Mouse (Mus musculus): ENCODE measurements at regions not wholly inside any gene's neighbourhood (a gene's known extent, or its start where the extent isn't known, plus 50 kb on each side); places are given as distances from the start of the nearest gene placed in this dataset.

DNA sequence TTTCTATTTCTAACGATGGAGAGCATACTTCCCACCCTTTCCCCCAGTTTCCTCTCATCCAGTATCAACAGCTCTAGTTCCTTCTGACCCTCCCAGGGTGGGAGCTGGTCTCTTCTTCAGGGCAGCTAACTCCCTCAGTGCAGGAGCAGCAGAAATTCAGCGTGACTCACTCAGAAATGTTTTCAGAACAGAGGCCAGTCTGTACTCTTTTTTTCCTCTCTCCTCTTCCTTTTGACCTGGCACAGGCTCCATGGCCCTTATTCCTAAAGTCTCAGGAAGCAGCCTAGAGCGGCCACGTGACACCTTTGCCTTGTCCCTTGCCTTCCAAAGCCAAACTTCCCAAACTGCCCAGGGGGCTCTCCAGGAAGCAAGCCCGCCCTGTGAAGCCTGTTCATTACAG is 55.4 kb downstream of the Pja1 start:
- 0 out of 2 replicates have a peak, but pooled peaks cover 5% of the 10 kb centered on the region for H3K4me1 ChIP-seq (replicated peaks; ENCODE audit: control insufficient read depth, insufficient read depth, low read length)
- 31% methylated on average over 5 of the region's 5 CpGs for WGBS
- H3K27me3 ChIP-seq (ENCODE audit: control insufficient read depth, insufficient read depth, low read depth, low read length): peaks cover 6% of the 10 kb centered on the region
- ATAC-seq (ENCODE audit: low read depth): no peak
- no peak overlapping the region for H3K4me3 ChIP-seq (ENCODE audit: low read length)
- H3K9me3 ChIP-seq (ENCODE audit: control insufficient read depth, low read length): no peaks in the 10 kb centered on the region
- H3K27ac ChIP-seq (ENCODE audit: low read length): no peak overlapping the region
- H3K9ac ChIP-seq (ENCODE audit: low read length): no peak overlapping the region
- no peaks in the 10 kb centered on the region for H3K36me3 ChIP-seq (ENCODE audit: control insufficient read depth, insufficient read depth, low read length)
- H3K4me2 ChIP-seq (ENCODE audit: low read depth, low read length): no peak overlapping the region

DNA sequence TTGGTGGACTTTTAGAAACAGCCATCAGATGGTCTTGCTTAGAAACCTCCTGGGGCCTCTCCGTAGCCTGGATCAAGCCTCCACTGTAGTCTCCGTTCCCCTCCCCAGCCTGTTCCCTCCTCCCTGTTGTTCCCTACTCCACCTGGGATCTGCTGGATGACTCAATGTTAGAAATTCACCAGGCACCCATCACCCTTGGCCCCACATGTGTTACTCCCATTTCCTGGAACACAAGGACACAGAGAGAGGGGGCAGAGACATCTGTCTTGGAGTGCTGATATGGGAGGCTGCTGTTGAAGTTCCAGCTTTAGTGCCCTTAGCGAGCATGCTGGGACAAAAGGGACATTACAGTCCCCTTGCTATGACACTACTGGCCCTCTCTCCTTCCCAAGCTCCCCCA is 60.1 kb downstream of the Pja1 start:
- no peak overlapping the region for H3K27ac ChIP-seq (ENCODE audit: low read length)
- WGBS: 56% methylated on average over 3 of the region's 3 CpGs
- no peak overlapping the region for H3K4me3 ChIP-seq (ENCODE audit: low read length)
- no peak overlapping the region for H3K9ac ChIP-seq (ENCODE audit: low read length)
- H3K27me3 ChIP-seq (ENCODE audit: control insufficient read depth, insufficient read depth, low read depth, low read length): peaks cover 4% of the 10 kb centered on the region
- H3K4me1 ChIP-seq (replicated peaks; ENCODE audit: control insufficient read depth, insufficient read depth, low read length): 0 out of 2 replicates have a peak, but pooled peaks cover 3% of the 10 kb centered on the region
- no peak overlapping the region for H3K4me2 ChIP-seq (ENCODE audit: low read depth, low read length)
- ATAC-seq (ENCODE audit: low read depth): 0 out of 2 replicates have a peak, but pooled peaks have one; percentile 13
- H3K9me3 ChIP-seq (ENCODE audit: control insufficient read depth, low read length): no peaks in the 10 kb centered on the region
- H3K36me3 ChIP-seq (ENCODE audit: control insufficient read depth, insufficient read depth, low read length): no peaks in the 10 kb centered on the region

DNA sequence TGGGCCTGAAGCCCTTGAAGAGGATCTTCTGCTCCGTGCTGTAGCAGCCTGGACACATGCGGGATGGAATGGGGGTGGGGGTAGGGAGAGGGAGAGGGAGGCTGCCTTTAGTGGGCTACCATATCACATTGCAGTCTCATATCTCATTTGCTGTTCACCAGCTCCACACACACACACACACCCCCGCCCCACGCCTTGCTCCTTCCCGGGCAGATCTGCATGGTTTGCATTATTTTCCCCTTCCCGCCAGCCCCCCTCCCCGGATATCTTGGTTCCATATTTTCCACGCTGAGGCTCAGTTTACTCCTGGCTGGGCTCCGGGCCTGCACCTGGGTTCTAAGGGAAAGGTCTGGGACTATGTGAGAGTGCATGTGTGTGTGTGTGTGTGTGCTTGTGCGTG is 61.2 kb downstream of the Pja1 start:
- H3K4me1 ChIP-seq (replicated peaks; ENCODE audit: control insufficient read depth, insufficient read depth, low read length): no peaks in the 10 kb centered on the region
- no peak overlapping the region for H3K27ac ChIP-seq (ENCODE audit: low read length)
- WGBS: 52% methylated on average over 10 of the region's 10 CpGs
- H3K4me2 ChIP-seq (ENCODE audit: low read depth, low read length): no peak overlapping the region
- no peak overlapping the region for H3K9ac ChIP-seq (ENCODE audit: low read length)
- ATAC-seq (ENCODE audit: low read depth): peak; percentile 29; the same call in 1 of the 2 replicates
- no peak overlapping the region for H3K4me3 ChIP-seq (ENCODE audit: low read length)
- no peaks in the 10 kb centered on the region for H3K9me3 ChIP-seq (ENCODE audit: control insufficient read depth, low read length)
- no peaks in the 10 kb centered on the region for H3K36me3 ChIP-seq (ENCODE audit: control insufficient read depth, insufficient read depth, low read length)
- peaks cover 4% of the 10 kb centered on the region for H3K27me3 ChIP-seq (ENCODE audit: control insufficient read depth, insufficient read depth, low read depth, low read length)

DNA sequence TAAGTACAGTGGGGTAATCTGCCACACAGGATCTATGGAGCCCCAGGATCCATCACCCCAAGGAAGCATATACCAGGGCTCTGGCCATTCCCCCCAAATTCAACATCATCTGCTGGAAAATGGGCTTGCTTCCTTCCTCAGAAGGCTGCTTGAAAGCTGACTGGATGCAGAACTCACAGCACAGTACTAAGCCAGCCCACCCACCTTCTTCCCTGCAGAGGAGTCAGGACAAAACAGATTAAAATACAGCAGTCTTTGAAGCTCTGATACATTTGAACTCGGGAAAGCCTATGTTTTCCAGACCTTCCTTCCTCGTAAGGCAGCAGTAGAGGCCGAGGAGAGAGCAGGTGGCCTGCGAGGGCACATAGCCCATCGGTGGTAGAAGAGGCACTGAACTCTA is 61.7 kb downstream of the Pja1 start:
- Histone ChIP-seq H3K4me3 (ENCODE audit: low read length) (no peak overlapping the region), H3K4me1 (replicated peaks; ENCODE audit: control insufficient read depth, insufficient read depth, low read length) (no peaks in the 10 kb centered on the region), H3K9me3 (ENCODE audit: control insufficient read depth, low read length) (no peaks in the 10 kb centered on the region), H3K27me3 (ENCODE audit: control insufficient read depth, insufficient read depth, low read depth, low read length) (peaks cover 4% of the 10 kb centered on the region), H3K4me2 (ENCODE audit: low read depth, low read length) (no peak overlapping the region), H3K36me3 (ENCODE audit: control insufficient read depth, insufficient read depth, low read length) (no peaks in the 10 kb centered on the region), H3K27ac (ENCODE audit: low read length) (no peak overlapping the region), H3K9ac (ENCODE audit: low read length) (no peak overlapping the region)
- ATAC-seq (ENCODE audit: low read depth): no peak
- 72% methylated on average over 5 of the region's 5 CpGs for WGBS

DNA sequence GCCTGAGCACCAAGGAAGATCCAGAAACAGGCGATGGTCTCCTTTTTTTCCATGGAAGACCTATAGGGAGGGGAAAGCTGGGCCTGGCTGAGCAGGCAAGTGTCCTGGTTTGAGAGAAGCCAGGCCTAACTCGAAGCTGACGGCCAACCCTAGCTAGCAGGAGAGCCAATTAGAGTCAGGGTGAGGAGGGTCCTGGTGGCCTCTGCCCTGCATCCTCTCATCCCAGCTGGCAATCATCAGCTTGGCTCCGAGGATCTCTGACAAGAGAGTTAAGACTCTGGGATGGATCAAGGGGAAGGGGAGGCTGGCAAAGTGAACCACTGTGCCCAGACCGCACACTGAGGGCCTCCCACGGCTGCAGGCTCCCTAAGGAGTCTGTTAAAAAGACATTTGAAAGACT is 62.3 kb downstream of the Pja1 start:
- Histone ChIP-seq H3K4me1 (replicated peaks; ENCODE audit: control insufficient read depth, insufficient read depth, low read length) (no peaks in the 10 kb centered on the region), H3K27me3 (ENCODE audit: control insufficient read depth, insufficient read depth, low read depth, low read length) (peaks cover 4% of the 10 kb centered on the region), H3K27ac (ENCODE audit: low read length) (no peak overlapping the region), H3K36me3 (ENCODE audit: control insufficient read depth, insufficient read depth, low read length) (no peaks in the 10 kb centered on the region), H3K9me3 (ENCODE audit: control insufficient read depth, low read length) (no peaks in the 10 kb centered on the region), H3K4me3 (ENCODE audit: low read length) (no peak overlapping the region), H3K4me2 (ENCODE audit: low read depth, low read length) (no peak overlapping the region), H3K9ac (ENCODE audit: low read length) (no peak overlapping the region)
- WGBS: 60% methylated on average over 6 of the region's 6 CpGs
- no peak for ATAC-seq (ENCODE audit: low read depth)

DNA sequence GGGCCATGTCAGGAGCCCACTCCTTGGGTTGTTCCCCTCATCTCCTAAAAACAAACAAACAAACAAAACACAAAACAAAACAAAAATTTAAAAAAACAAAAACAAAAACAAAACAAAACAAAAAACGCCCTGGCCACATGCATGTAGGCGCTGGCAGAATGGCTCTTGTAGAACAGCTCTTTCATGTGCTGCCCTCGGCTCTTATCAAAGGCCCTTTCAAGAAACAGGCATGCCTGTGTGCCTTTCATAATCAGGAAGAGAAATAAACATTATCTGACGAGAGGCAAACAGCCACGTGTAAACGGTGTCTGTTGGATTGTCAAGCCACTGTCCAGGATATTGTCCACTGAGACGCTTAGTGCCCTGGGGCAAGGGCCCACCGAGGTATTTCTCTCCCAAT is 65.2 kb downstream of the Pja1 start:
- H3K4me1 ChIP-seq (replicated peaks; ENCODE audit: control insufficient read depth, insufficient read depth, low read length): no peaks in the 10 kb centered on the region
- ATAC-seq (ENCODE audit: low read depth): no peak
- peaks cover 4% of the 10 kb centered on the region for H3K27me3 ChIP-seq (ENCODE audit: control insufficient read depth, insufficient read depth, low read depth, low read length)
- H3K27ac ChIP-seq (ENCODE audit: low read length): no peak overlapping the region
- no peak overlapping the region for H3K9ac ChIP-seq (ENCODE audit: low read length)
- H3K4me3 ChIP-seq (ENCODE audit: low read length): no peak overlapping the region
- H3K9me3 ChIP-seq (ENCODE audit: control insufficient read depth, low read length): no peaks in the 10 kb centered on the region
- no peaks in the 10 kb centered on the region for H3K36me3 ChIP-seq (ENCODE audit: control insufficient read depth, insufficient read depth, low read length)
- H3K4me2 ChIP-seq (ENCODE audit: low read depth, low read length): no peak overlapping the region
- 43% methylated on average over 8 of the region's 8 CpGs for WGBS

DNA sequence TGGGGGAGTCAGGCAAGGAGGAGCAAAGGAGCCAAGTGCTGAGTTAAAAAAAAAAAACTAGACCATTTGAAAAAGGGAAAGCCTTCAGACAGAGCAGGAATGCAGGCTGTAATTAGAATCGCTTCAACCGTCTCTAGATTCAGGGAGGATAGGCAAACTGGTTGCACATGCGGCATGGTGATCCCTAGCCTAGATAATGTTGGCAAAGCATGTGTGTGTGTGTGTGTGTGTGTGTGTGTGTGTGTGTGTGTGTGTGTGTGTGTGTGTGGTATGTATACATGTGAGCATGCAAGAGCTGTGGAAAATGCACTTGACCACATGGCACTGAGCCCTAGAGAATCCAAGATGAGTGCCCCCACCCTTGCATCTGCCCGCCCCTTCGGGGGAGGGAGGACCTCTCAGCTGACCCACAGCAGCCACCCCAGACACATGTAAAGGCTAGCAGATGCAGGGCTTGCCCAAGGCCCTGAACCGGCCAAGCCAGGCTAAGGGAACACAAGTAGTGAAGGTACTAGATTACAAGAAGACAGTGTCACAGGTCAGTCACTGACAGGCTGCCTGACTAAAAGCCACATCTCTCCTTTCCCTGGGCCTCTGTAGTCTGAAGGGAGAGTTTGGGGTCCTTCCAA is 67.4 kb downstream of the Pja1 start:
- H3K4me2 ChIP-seq (ENCODE audit: low read depth, low read length): no peak overlapping the region
- no peak overlapping the region for H3K27ac ChIP-seq (ENCODE audit: low read length)
- no peak overlapping the region for H3K4me3 ChIP-seq (ENCODE audit: low read length)
- no peak overlapping the region for H3K9ac ChIP-seq (ENCODE audit: low read length)
- no peaks in the 10 kb centered on the region for H3K36me3 ChIP-seq (ENCODE audit: control insufficient read depth, insufficient read depth, low read length)
- H3K27me3 ChIP-seq (ENCODE audit: control insufficient read depth, insufficient read depth, low read depth, low read length): peaks cover 4% of the 10 kb centered on the region
- no peaks in the 10 kb centered on the region for H3K4me1 ChIP-seq (replicated peaks; ENCODE audit: control insufficient read depth, insufficient read depth, low read length)
- H3K9me3 ChIP-seq (ENCODE audit: control insufficient read depth, low read length): no peaks in the 10 kb centered on the region
- 0 out of 2 replicates have a peak, but pooled peaks have one; percentile 34 for ATAC-seq (ENCODE audit: low read depth)
- WGBS: 56% methylated on average over 6 of the region's 6 CpGs

DNA sequence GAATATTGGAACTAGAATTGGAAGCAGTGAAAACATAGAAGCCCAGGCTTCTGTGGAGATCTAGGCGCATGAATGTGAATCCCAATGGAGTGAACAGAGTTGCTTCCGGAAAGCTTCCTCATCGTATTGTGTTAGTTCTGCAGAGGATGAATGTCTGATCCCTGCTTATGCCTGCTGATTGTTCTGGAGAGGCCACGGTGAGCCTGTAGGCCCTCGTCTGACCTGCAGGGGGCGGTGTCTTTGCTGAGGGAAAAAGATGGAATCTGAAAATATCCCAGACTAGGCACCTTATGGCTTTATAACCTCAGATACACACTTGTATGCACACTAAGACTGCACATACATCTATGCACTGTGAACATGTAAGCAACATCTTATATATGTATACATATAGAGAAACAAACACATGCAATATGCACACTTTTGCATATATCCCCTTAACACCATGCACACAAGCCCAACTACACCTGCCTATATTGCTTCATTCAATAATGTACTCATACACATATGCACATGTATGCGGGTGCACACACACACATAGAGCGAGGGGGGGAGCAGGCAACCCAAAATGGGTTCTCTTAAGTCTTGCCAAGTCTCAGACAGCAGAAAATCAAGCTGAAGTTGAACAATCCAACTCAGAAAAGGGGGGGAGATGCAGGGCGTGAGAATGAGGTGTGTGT is 68.1 kb downstream of the Pja1 start:
- Histone ChIP-seq H3K4me1 (replicated peaks; ENCODE audit: control insufficient read depth, insufficient read depth, low read length) (no peaks in the 10 kb centered on the region), H3K9ac (ENCODE audit: low read length) (no peak overlapping the region), H3K4me2 (ENCODE audit: low read depth, low read length) (no peak overlapping the region), H3K9me3 (ENCODE audit: control insufficient read depth, low read length) (no peaks in the 10 kb centered on the region), H3K27ac (ENCODE audit: low read length) (no peak overlapping the region), H3K4me3 (ENCODE audit: low read length) (no peak overlapping the region), H3K36me3 (ENCODE audit: control insufficient read depth, insufficient read depth, low read length) (no peaks in the 10 kb centered on the region), H3K27me3 (ENCODE audit: control insufficient read depth, insufficient read depth, low read depth, low read length) (peaks cover 4% of the 10 kb centered on the region)
- WGBS: 45% methylated on average over 9 of the region's 9 CpGs
- no peak for ATAC-seq (ENCODE audit: low read depth)

DNA sequence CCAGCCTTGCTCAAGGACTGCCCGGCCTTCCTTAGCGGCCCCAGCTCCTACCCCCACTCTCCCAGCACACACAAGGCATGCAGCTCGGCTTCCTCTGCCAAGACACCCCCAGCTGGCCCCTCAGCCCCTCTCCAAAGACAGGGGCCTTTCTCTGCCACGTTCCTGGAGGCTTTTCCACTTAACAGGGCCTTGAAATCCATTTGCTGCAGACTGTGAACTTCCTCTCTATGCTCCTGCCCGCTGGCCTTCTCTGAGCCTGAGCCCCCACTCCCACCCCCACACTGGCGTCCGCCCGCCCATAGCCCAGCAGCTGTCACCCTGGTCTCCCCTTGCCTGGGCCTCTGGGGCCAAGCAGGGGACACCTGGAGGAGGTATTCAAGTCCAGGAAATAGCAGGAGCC is 73.7 kb downstream of the Pja1 start:
- Histone ChIP-seq H3K9ac (ENCODE audit: low read length) (no peak overlapping the region), H3K4me2 (ENCODE audit: low read depth, low read length) (no peak overlapping the region), H3K9me3 (ENCODE audit: control insufficient read depth, low read length) (no peaks in the 10 kb centered on the region), H3K4me3 (ENCODE audit: low read length) (no peak overlapping the region), H3K27ac (ENCODE audit: low read length) (0 out of 2 replicates have a peak overlapping the region, but pooled peaks have one; percentile 10), H3K27me3 (ENCODE audit: control insufficient read depth, insufficient read depth, low read depth, low read length) (no peaks in the 10 kb centered on the region; the same call in 1 of the 2 replicates), H3K36me3 (ENCODE audit: control insufficient read depth, insufficient read depth, low read length) (no peaks in the 10 kb centered on the region), H3K4me1 (replicated peaks; ENCODE audit: control insufficient read depth, insufficient read depth, low read length) (no peaks in the 10 kb centered on the region)
- WGBS: 39% methylated on average over 8 of the region's 8 CpGs
- ATAC-seq (ENCODE audit: low read depth): peak; percentile 68
